Mouse (Mus musculus) kidney, postnatal 0 days (tissue): ENCODE data around the gene Lrrc10b. TPM values are rescaled to one million over a fixed set of nuclear protein-coding genes. Genes with fewer than 3 reads are reported as not detected.
A peak's percentile ranks its signal among the peaks of the same experiment; 100 is the strongest.

Experiments
- ATAC-seq: fragments of 200-750 bp; cut with Nextera tagmentation; replicated peaks from 2 replicates; pipeline ENCODE4 v1.8.0; 2017; ENCODE audit warnings: low read depth, moderate number of reproducible peaks, moderate TSS enrichment, moderate library complexity; ENCODE audit not compliant: low FRiP score
- DNase-seq: peaks from one replicate; pipeline ENCODE4 v3.0.0-alpha.2; 2016; ENCODE audit warnings: low spot score
- H3K27ac ChIP-seq: fragments of 300-500 bp; sonication (generic); 2 replicates; pipeline ENCODE4 v1.5.1; 2014; ENCODE audit warnings: mild to moderate bottlenecking
- H3K27me3 ChIP-seq: fragments of 300-500 bp; sonication (generic); 2 replicates; pipeline ENCODE4 v1.6.1; 2014; ENCODE audit warnings: low read length, mixed read lengths; ENCODE audit not compliant: insufficient read depth
- H3K36me3 ChIP-seq: fragments of 300-500 bp; sonication (generic); 2 replicates; pipeline ENCODE4 v1.6.1; 2014; ENCODE audit warnings: low read length, mixed read lengths; ENCODE audit not compliant: insufficient read depth
- H3K4me1 ChIP-seq: fragments of 300-500 bp; sonication (generic); replicated peaks from 2 replicates; pipeline ENCODE4 v1.6.1; 2014; ENCODE audit warnings: antibody characterized with exemption, low read length, mixed read lengths; ENCODE audit not compliant: insufficient read depth
- H3K4me2 ChIP-seq: fragments of 300-500 bp; sonication (generic); 2 replicates; pipeline ENCODE4 v1.6.1; 2014; ENCODE audit warnings: mild to moderate bottlenecking, low read length, moderate library complexity, mixed read lengths
- H3K4me3 ChIP-seq: fragments of 300-500 bp; sonication (generic); replicated peaks from 2 replicates; pipeline ENCODE4 v1.5.1; 2014; ENCODE audit warnings: low read depth, low read length
- H3K9ac ChIP-seq: fragments of 300-500 bp; sonication (generic); 2 replicates; pipeline ENCODE4 v1.6.1; 2014; ENCODE audit warnings: low read depth, low read length
- H3K9me3 ChIP-seq: fragments of 300-500 bp; sonication (generic); replicated peaks from 2 replicates; pipeline ENCODE4 v1.6.1; 2016; ENCODE audit warnings: low read length, inconsistent platforms, mixed read lengths
- CTCF ChIP-seq: IDR thresholded peaks from 2 replicates; pipeline ENCODE4 v1.5.1; 2016; ENCODE audit warnings: antibody characterized with exemption, low read depth, mild to moderate bottlenecking, moderate library complexity
- WGBS: fragments of 180-500 bp; shearing (Covaris S2); extraction: QIAGEN DNeasy Blood & Tissue Kit; methylation state at CpG from one replicate; pipeline ENCODE4 v1.1.7; 2014; 5-methylcytosine and 5-hydroxymethylcytosine counted together
- polyA plus RNA-seq: library from polyadenylated mRNA; unstranded; fragments of >200 nt; fragmentation: Nextera tagmentation; extraction: Ambion mirVana; gene quantifications from 2 replicates; pipeline ENCODE4 v1.2.1, GENCODE M21; 2015

Gene Lrrc10b
- polyA plus RNA-seq, 1 experiment from 2014 or later = 0.80 TPM

- peaks cover 7% of the 10 kb centered on the region; the same call in 1 of the 2 replicates for H3K4me1 ChIP-seq
- no peak overlapping the region for H3K27ac ChIP-seq
- ATAC-seq (no peak), DNase-seq (no peak)
- 81% methylated on average over 5 of the region's 5 CpGs for whole genome bisulfite sequencing
- no peak overlapping the region for H3K4me3 ChIP-seq
- no peaks in the 10 kb centered on the region for H3K27me3 ChIP-seq
- no peaks in the 10 kb centered on the region for H3K9me3 ChIP-seq
- H3K36me3 ChIP-seq = no peaks in the 10 kb centered on the region
- TF ChIP-seq CTCF = no peak
- no peak overlapping the region for H3K4me2 ChIP-seq
- no peak overlapping the region for H3K9ac ChIP-seq
Observed at GRCm38 (mm10) chr19:10415508-10415907, 41.8 kb downstream of the Lrrc10b start.

GRCm38 (mm10) chr19:10413701-10414242, 43.5 kb downstream of the Lrrc10b start:
- Histone ChIP-seq H3K4me3 (no peak overlapping the region), H3K36me3 (no peaks in the 10 kb centered on the region), H3K27ac (no peak overlapping the region), H3K4me2 (peak overlapping the region; percentile 31), H3K9me3 (no peaks in the 10 kb centered on the region), H3K27me3 (no peaks in the 10 kb centered on the region), H3K9ac (no peak overlapping the region), H3K4me1 (peaks cover 7% of the 10 kb centered on the region; the same call in 1 of the 2 replicates)
- DNase-seq (peak; percentile 79), ATAC-seq (peak; percentile 89)
- 1% methylated on average over 18 of the region's 19 CpGs for WGBS
- no peak for TF ChIP-seq CTCF

Other genes starting within 250 kb of the Lrrc10b start
- 1.2 and 1.5 TPM in 2 replicates for gene Myrf, start 216.7 kb downstream of the Lrrc10b start, polyA plus RNA-seq
- gene Dagla, start 152.6 kb downstream of the Lrrc10b start, polyA plus RNA-seq = 2.0 and 2.2 TPM in 2 replicates
- 1.2 and 1.7 TPM in 2 replicates for gene Syt7, start 68.4 kb downstream of the Lrrc10b start, polyA plus RNA-seq
- not detected in 2 replicates for gene Ppp1r32, start 25.5 kb upstream of the Lrrc10b start, polyA plus RNA-seq
- gene Cpsf7, start 67.8 kb upstream of the Lrrc10b start, polyA plus RNA-seq = 33.3 and 34.2 TPM in 2 replicates
- 55.3 and 57.4 TPM in 2 replicates for gene Sdhaf2, start 68.7 kb upstream of the Lrrc10b start, polyA plus RNA-seq
- 49.7 and 50.5 TPM in 2 replicates for gene Tmem216, start 98.8 kb upstream of the Lrrc10b start, polyA plus RNA-seq
- 17.2 and 18.6 TPM in 2 replicates for gene Cyb561a3, start 119.7 kb upstream of the Lrrc10b start, polyA plus RNA-seq
- gene Tmem138, start 119.9 kb upstream of the Lrrc10b start, polyA plus RNA-seq = 35.0 and 37.4 TPM in 2 replicates
- 205 and 225 TPM in 2 replicates for gene Ddb1, start 147.9 kb upstream of the Lrrc10b start, polyA plus RNA-seq
- gene Tkfc, start 148.2 kb upstream of the Lrrc10b start, polyA plus RNA-seq = 42.2 and 54.4 TPM in 2 replicates
- gene Vwce, start 176.7 kb upstream of the Lrrc10b start, polyA plus RNA-seq = 2.7 and 3.0 TPM in 2 replicates
- gene Pga5, start 220.6 kb upstream of the Lrrc10b start, polyA plus RNA-seq = 0.43 and 0.70 TPM in 2 replicates
- gene Vps37c, start 231.3 kb upstream of the Lrrc10b start, polyA plus RNA-seq = 32.1 and 35.5 TPM in 2 replicates